Mouse (Mus musculus): ENCODE measurements around the gene Mia3. TPM values are rescaled to one million over a fixed set of nuclear protein-coding genes. Genes with fewer than 3 reads are reported as not detected.
"Not testable (repeated sequence)": the region's sequence is repeated elsewhere in the genome, so short reads cannot be mapped to it uniquely, and the experiment has no call there.

Mia3 gene
- total and polyA plus RNA-seq, 3 experiments = 51.2 to 95.3 (median 80.9) TPM

DNA sequence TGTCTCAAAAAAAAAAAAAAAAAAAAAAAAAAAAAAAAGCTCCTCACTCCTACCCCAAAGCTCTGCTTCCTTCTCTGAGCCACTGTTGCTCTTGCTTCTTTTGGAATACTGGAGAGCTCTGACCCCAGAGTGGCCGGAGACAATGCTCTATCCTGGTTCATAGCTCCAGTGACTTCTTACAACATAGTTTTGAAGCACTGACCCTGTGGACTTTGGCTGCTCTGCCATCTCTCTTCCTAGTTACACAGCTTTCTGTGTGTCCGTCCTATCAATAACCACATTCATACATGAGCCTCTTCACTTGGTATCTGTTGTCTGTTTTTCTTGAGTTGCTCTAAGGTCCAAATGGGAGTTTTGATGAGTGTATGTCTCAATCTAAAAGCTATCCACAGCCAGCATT, 57.3 kb downstream of the Mia3 start:
- Histone ChIP-seq H3K4me1 (ENCODE audit: control insufficient read depth in 1 of 2, insufficient read depth in 2 of 2) (no peaks in the 10 kb centered on the region), H3K9me3 (replicated peaks; ENCODE audit: low read length) (no peaks in the 10 kb centered on the region), H3K9ac (ENCODE audit: insufficient read depth, low read depth) (no peak overlapping the region), H3K79me2 (replicated peaks; ENCODE audit: control insufficient read depth, extremely low read depth, insufficient read depth, poor library complexity, severe bottlenecking) (no peaks in the 10 kb centered on the region), H3K27ac (ENCODE audit: insufficient read depth, low read depth) (no peak overlapping the region), H3K4me2 (ENCODE audit: insufficient read depth, low read depth, poor library complexity, severe bottlenecking) (no peak overlapping the region), H3K36me3 (replicated peaks in 1 of 2; ENCODE audit: control insufficient read depth in 1 of 2, insufficient read depth in 1 of 2, low read length in 1 of 2) (peaks cover 26 to 75% of the 10 kb centered on the region in 2 experiments), H3K27me3 (replicated peaks) (no peaks in the 10 kb centered on the region), H3K4me3 (replicated peaks in 1 of 3; ENCODE audit: low read depth in 2 of 3, low read length in 2 of 3, poor library complexity in 1 of 3) (no peak overlapping the region)
- DNase-seq (ENCODE audit: extremely low read depth) = no peak
- dilution Hi-C loops (cut with MboI; ENCODE audit: extremely low pct_ligation_motif_present, extremely low pct_unique_long_range_greater_than_20kb, low sequenced_read_pairs) = no loop called here
- in situ Hi-C loops (cut with MboI; ENCODE audit: low pct_ligation_motif_present, low pct_unique_long_range_greater_than_20kb, low sequenced_read_pairs) = no loop called here
- TF ChIP-seq ZNF384 (IDR thresholded peaks at IDR 0.05; ENCODE audit: low read depth, low read length) (no peak), NELFE (IDR thresholded peaks at IDR 0.05; ENCODE audit: low read depth, low read length) (no peak), TCF12 (IDR thresholded peaks at IDR 0.05; ENCODE audit: low read depth, low read length) (no peak)

DNA sequence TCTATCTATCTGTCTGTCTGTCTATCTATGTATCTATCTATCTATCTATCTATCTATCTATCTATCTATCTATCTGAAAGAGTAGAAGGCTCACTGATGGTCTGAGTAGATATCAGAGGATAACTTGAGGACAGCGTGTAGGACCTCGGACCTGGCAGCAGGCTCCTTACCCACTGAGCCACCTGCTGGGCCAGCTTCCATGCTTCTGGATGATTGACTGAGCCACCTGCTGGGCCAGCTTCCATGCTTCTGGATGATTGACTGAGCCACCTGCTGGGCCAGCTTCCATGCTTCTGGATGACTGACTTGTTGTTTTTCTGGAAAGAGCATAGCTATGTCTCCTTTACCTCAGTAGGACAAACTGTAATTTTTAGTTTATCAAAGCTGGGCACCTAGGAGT, 59.8 kb downstream of the Mia3 start:
- H3K9ac ChIP-seq (ENCODE audit: insufficient read depth, low read depth); H3K79me2 ChIP-seq (replicated peaks; ENCODE audit: control insufficient read depth, extremely low read depth, insufficient read depth, poor library complexity, severe bottlenecking); H3K4me2 ChIP-seq (ENCODE audit: insufficient read depth, low read depth, poor library complexity, severe bottlenecking); H3K27me3 ChIP-seq (replicated peaks); dilution Hi-C loops (cut with MboI; ENCODE audit: extremely low pct_ligation_motif_present, extremely low pct_unique_long_range_greater_than_20kb, low sequenced_read_pairs); H3K27ac ChIP-seq (ENCODE audit: insufficient read depth, low read depth); H3K4me3 ChIP-seq (replicated peaks in 1 of 3; ENCODE audit: low read depth in 2 of 3, low read length in 2 of 3, poor library complexity in 1 of 3); DNase-seq (ENCODE audit: extremely low read depth); H3K9me3 ChIP-seq (replicated peaks; ENCODE audit: low read length); in situ Hi-C loops (cut with MboI; ENCODE audit: low pct_ligation_motif_present, low pct_unique_long_range_greater_than_20kb, low sequenced_read_pairs); H3K4me1 ChIP-seq (ENCODE audit: control insufficient read depth in 1 of 2, insufficient read depth in 2 of 2): not testable (repeated sequence)
- H3K36me3 ChIP-seq (replicated peaks in 1 of 2; ENCODE audit: control insufficient read depth in 1 of 2, insufficient read depth in 1 of 2, low read length in 1 of 2) = peaks cover 10 to 58% of the 10 kb centered on the region in 2 experiments

DNA sequence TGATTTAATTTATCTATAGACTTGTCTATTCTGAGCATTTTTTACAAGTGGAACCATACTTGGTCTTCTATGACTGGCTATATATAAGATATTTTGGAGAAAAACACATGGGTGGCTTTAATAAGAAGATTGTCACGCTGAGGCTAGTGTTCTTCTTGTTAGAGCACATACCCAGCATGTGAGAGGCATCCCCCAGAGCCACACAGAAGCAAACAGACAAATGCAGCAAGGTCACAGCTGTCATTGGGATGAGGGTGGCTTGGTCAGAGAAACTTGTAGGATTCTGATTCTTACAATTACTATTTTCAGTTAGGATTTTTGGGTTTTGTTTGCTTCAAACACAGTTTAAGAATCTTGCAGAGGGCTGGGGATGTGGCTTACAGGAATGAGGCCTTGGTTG, 60.9 kb downstream of the Mia3 start:
- no peaks in the 10 kb centered on the region for H3K27me3 ChIP-seq (replicated peaks)
- H3K9ac ChIP-seq (ENCODE audit: insufficient read depth, low read depth) = no peak overlapping the region
- H3K4me2 ChIP-seq (ENCODE audit: insufficient read depth, low read depth, poor library complexity, severe bottlenecking) = no peak overlapping the region
- dilution Hi-C loops (cut with MboI; ENCODE audit: extremely low pct_ligation_motif_present, extremely low pct_unique_long_range_greater_than_20kb, low sequenced_read_pairs) = no loop called here
- no peaks in the 10 kb centered on the region for H3K4me1 ChIP-seq (ENCODE audit: control insufficient read depth in 1 of 2, insufficient read depth in 2 of 2)
- H3K79me2 ChIP-seq (replicated peaks; ENCODE audit: control insufficient read depth, extremely low read depth, insufficient read depth, poor library complexity, severe bottlenecking) = no peaks in the 10 kb centered on the region
- no peak overlapping the region for H3K4me3 ChIP-seq (replicated peaks in 1 of 3; ENCODE audit: low read depth in 2 of 3, low read length in 2 of 3, poor library complexity in 1 of 3)
- DNase-seq (ENCODE audit: extremely low read depth) = no peak
- no peak overlapping the region for H3K27ac ChIP-seq (ENCODE audit: insufficient read depth, low read depth)
- TF ChIP-seq JUN (IDR thresholded peaks at IDR 0.05; ENCODE audit: insufficient read depth, low read depth, low read length) = no peak
- TF ChIP-seq NELFE (IDR thresholded peaks at IDR 0.05; ENCODE audit: low read depth, low read length) = no peak
- no peak for TF ChIP-seq ZKSCAN1 (IDR thresholded peaks at IDR 0.05; ENCODE audit: borderline replicate concordance, low read depth, low read length)
- TF ChIP-seq ETS1 (conservative IDR thresholded peaks at IDR 0.05; ENCODE audit: low read depth, low read length) = no peak
- no peak for TF ChIP-seq NRF1 (IDR thresholded peaks at IDR 0.05; ENCODE audit: low read depth, low read length)
- no peak for TF ChIP-seq TBP (conservative IDR thresholded peaks at IDR 0.05; ENCODE audit: low read depth, low read length)
- TF ChIP-seq ZNF384 (IDR thresholded peaks at IDR 0.05; ENCODE audit: low read depth, low read length) = no peak
- TF ChIP-seq USF2 (conservative IDR thresholded peaks at IDR 0.05; ENCODE audit: low read depth, low read length) = no peak
- TF ChIP-seq USF1 (IDR thresholded peaks at IDR 0.05; ENCODE audit: low read depth, low read length) = no peak
- TF ChIP-seq MAZ (IDR thresholded peaks at IDR 0.05; ENCODE audit: low read depth, low read length) = no peak
- TF ChIP-seq MAFK (IDR thresholded peaks at IDR 0.05; ENCODE audit: insufficient replicate concordance, low read length) = no peak
- TF ChIP-seq PAX5 (IDR thresholded peaks at IDR 0.05; ENCODE audit: low read length) = no peak
- no peak for TF ChIP-seq CTCF (conservative IDR thresholded peaks at IDR 0.05 in 1 of 2, IDR thresholded peaks at IDR 0.05 in 1 of 2; ENCODE audit: low read depth in 2 of 2, low read length in 2 of 2)
- no peak for TF ChIP-seq SMC3 (IDR thresholded peaks at IDR 0.05; ENCODE audit: low read depth, low read length)
- H3K36me3 ChIP-seq (replicated peaks in 1 of 2; ENCODE audit: control insufficient read depth in 1 of 2, insufficient read depth in 1 of 2, low read length in 1 of 2) = peaks cover 5 to 49% of the 10 kb centered on the region in 2 experiments
- no peaks in the 10 kb centered on the region for H3K9me3 ChIP-seq (replicated peaks; ENCODE audit: low read length)
- in situ Hi-C loops (cut with MboI; ENCODE audit: low pct_ligation_motif_present, low pct_unique_long_range_greater_than_20kb, low sequenced_read_pairs) = no loop called here

Measured in CH12.LX (cell line).